ENCODE assay signal across 8 mouse cellular contexts in genomic region chr7:127208295-127208552, GRCm38 (mm10). TPM values are rescaled to one million over a fixed set of nuclear protein-coding genes. Genes with fewer than 3 reads are reported as not detected.
DNase-seq lines count a peak whose midpoint lies in the region; ATAC-seq and TF ChIP-seq lines count a peak whose summit lies in the region.

Tbc1d10b (minus strand) TSS chr7:127208468.

- dilution Hi-C loops in CH12.LX (cut with MboI; ENCODE audit: extremely low pct_ligation_motif_present, extremely low pct_unique_long_range_greater_than_20kb, low sequenced_read_pairs): no loop called here

- peak; percentile 47 for ATAC-seq in forebrain, embryonic 11.5 days (replicated peaks; ENCODE audit: low FRiP score)
- ATAC-seq in hematopoietic stem cell, adult 5-6 weeks (replicated peaks in 1 of 2; ENCODE audit: insufficient read depth in 1 of 2, low FRiP score in 2 of 2, low TSS enrichment in 1 of 2, low read depth in 1 of 2, poor library complexity in 2 of 2, severe bottlenecking in 2 of 2): no peak
- ATAC-seq in liver, embryonic 11.5 days (replicated peaks; ENCODE audit: low FRiP score): peak; percentile 58
- ATAC-seq in stomach, embryonic 16.5 days (ENCODE audit: insufficient read depth, low FRiP score): no peak; the same call in none of the 2 replicates

- H3K4me3 ChIP-seq in CH12.LX (replicated peaks in 1 of 3; ENCODE audit: low read depth in 2 of 3, low read length in 2 of 3, poor library complexity in 1 of 3): peak within 1 kb of the TSS; percentile 68 to 90 (median 79)
- H3K4me3 ChIP-seq in forebrain, embryonic 11.5 days (ENCODE audit: low read depth, low read length): peak within 1 kb of the TSS; percentile 88
- H3K4me3 ChIP-seq in liver, embryonic 11.5 days (ENCODE audit: low read depth, low read length): peak within 1 kb of the TSS; percentile 87
- H3K4me3 ChIP-seq in stomach, embryonic 16.5 days (replicated peaks; ENCODE audit: low read length): peak within 1 kb of the TSS; percentile 64

- peak within 1 kb of the TSS; percentile 51 for H3K27ac ChIP-seq in CH12.LX (ENCODE audit: insufficient read depth, low read depth)
- H3K27ac ChIP-seq in forebrain, embryonic 11.5 days (ENCODE audit: low read depth, low read length): peak within 1 kb of the TSS; percentile 77
- peak within 1 kb of the TSS; percentile 94 for H3K27ac ChIP-seq in liver, embryonic 11.5 days (ENCODE audit: low read depth, low read length)
- H3K27ac ChIP-seq in stomach, embryonic 16.5 days (ENCODE audit: low read length): peak within 1 kb of the TSS; percentile 82

- H3K9ac ChIP-seq in CH12.LX (ENCODE audit: insufficient read depth, low read depth): peak within 1 kb of the TSS; percentile 85
- peak within 1 kb of the TSS; percentile 89 for H3K9ac ChIP-seq in forebrain, embryonic 11.5 days (ENCODE audit: low read length)
- H3K9ac ChIP-seq in liver, embryonic 11.5 days (ENCODE audit: low read depth, low read length): peak within 1 kb of the TSS; percentile 96
- H3K9ac ChIP-seq in stomach, embryonic 16.5 days (ENCODE audit: low read length): peak within 1 kb of the TSS; percentile 82

- peak within 1 kb of the TSS; percentile 91 for H3K4me2 ChIP-seq in CH12.LX (ENCODE audit: insufficient read depth, low read depth, poor library complexity, severe bottlenecking)
- H3K4me2 ChIP-seq in forebrain, embryonic 11.5 days (ENCODE audit: low read depth, low read length, severe bottlenecking): peak within 1 kb of the TSS; percentile 99
- peak within 1 kb of the TSS; percentile 69 for H3K4me2 ChIP-seq in liver, embryonic 11.5 days
- H3K4me2 ChIP-seq in stomach, embryonic 16.5 days (ENCODE audit: low read depth, low read length): peak within 1 kb of the TSS; percentile 97

- no peak for TF ChIP-seq CTCF in CH12.LX (conservative IDR thresholded peaks at IDR 0.05 in 1 of 2, IDR thresholded peaks at IDR 0.05 in 1 of 2; ENCODE audit: low read depth in 2 of 2, low read length in 2 of 2)

- H3K36me3 ChIP-seq in CH12.LX (replicated peaks in 1 of 2; ENCODE audit: control insufficient read depth in 1 of 2, insufficient read depth in 1 of 2, low read length in 1 of 2): peaks cover 9 to 26% of the 10 kb centered on the region in 2 experiments
- peaks cover 2% of the 10 kb centered on the region; the same call in 1 of the 2 replicates for H3K36me3 ChIP-seq in forebrain, embryonic 11.5 days (ENCODE audit: control insufficient read depth, insufficient read depth, low read length)
- peaks cover 9% of the 10 kb centered on the region for H3K36me3 ChIP-seq in liver, embryonic 11.5 days (ENCODE audit: control insufficient read depth, insufficient read depth, low read length)
- no peaks in the 10 kb centered on the region for H3K36me3 ChIP-seq in stomach, embryonic 16.5 days (ENCODE audit: control insufficient read depth, insufficient read depth, low read length)

- TF ChIP-seq EP300 in CH12.LX (IDR thresholded peaks at IDR 0.05; ENCODE audit: low read length): no peak

- TF ChIP-seq POLR2A in CH12.LX (IDR thresholded peaks at IDR 0.05; ENCODE audit: low read depth, low read length): no peak

- H3K4me1 ChIP-seq in CH12.LX (ENCODE audit: control insufficient read depth in 1 of 2, insufficient read depth in 2 of 2): peaks cover 8 to 36% of the 10 kb centered on the region in 2 experiments
- peaks cover 10% of the 10 kb centered on the region; the same call in 1 of the 2 replicates for H3K4me1 ChIP-seq in forebrain, embryonic 11.5 days (replicated peaks; ENCODE audit: control insufficient read depth, insufficient read depth, low read length)
- H3K4me1 ChIP-seq in liver, embryonic 11.5 days (replicated peaks; ENCODE audit: control insufficient read depth, insufficient read depth, low read length): peaks cover 20% of the 10 kb centered on the region
- H3K4me1 ChIP-seq in stomach, embryonic 16.5 days (ENCODE audit: control insufficient read depth, insufficient read depth, low read length): peaks cover 14% of the 10 kb centered on the region

- H3K9me3 ChIP-seq in CH12.LX (replicated peaks; ENCODE audit: low read length): no peaks in the 10 kb centered on the region
- H3K9me3 ChIP-seq in forebrain, embryonic 11.5 days (ENCODE audit: control insufficient read depth, low read length): no peaks in the 10 kb centered on the region
- no peaks in the 10 kb centered on the region for H3K9me3 ChIP-seq in liver, embryonic 11.5 days (ENCODE audit: control insufficient read depth, low read length)
- H3K9me3 ChIP-seq in stomach, embryonic 16.5 days (replicated peaks; ENCODE audit: control insufficient read depth, low read length): no peaks in the 10 kb centered on the region

- in situ Hi-C loops in CH12.LX (cut with MboI; ENCODE audit: low pct_ligation_motif_present, low pct_unique_long_range_greater_than_20kb, low sequenced_read_pairs): no loop called here

- under 1% methylated on average over 33 of the region's 44 CpGs for WGBS in forebrain, embryonic 11.5 days
- WGBS in liver, embryonic 11.5 days: 1% methylated on average over 21 of the region's 44 CpGs
- WGBS in stomach, embryonic 16.5 days: under 1% methylated on average over 44 of the region's 44 CpGs

- no peak for DNase-seq in adrenal gland, adult 18-20 months (ENCODE audit: low spot score in 2 of 2)
- DNase-seq in adrenal gland, adult (ENCODE audit: inconsistent age in 2 of 2, low spot score in 1 of 2): no peak
- DNase-seq in CH12.LX (ENCODE audit: extremely low read depth): no peak
- no peak for DNase-seq in forebrain, embryonic 11.5 days (ENCODE audit: low spot score)
- DNase-seq in liver, embryonic 11.5 days (ENCODE audit: low spot score): no peak
- no peak for DNase-seq in right cerebral cortex, postnatal 25 days

- no peaks in the 10 kb centered on the region for H3K27me3 ChIP-seq in CH12.LX (replicated peaks)
- no peaks in the 10 kb centered on the region; the same call in 1 of the 2 replicates for H3K27me3 ChIP-seq in forebrain, embryonic 11.5 days (ENCODE audit: control insufficient read depth, insufficient read depth, low read length)
- H3K27me3 ChIP-seq in liver, embryonic 11.5 days (replicated peaks; ENCODE audit: control insufficient read depth, insufficient read depth, low read length): no peaks in the 10 kb centered on the region
- H3K27me3 ChIP-seq in stomach, embryonic 16.5 days (ENCODE audit: control insufficient read depth, insufficient read depth, low read length): no peaks in the 10 kb centered on the region

- no peak for TF ChIP-seq RAD21 in CH12.LX (IDR thresholded peaks at IDR 0.05; ENCODE audit: low read depth, low read length)

- peaks cover 35% of the 10 kb centered on the region for H3K79me2 ChIP-seq in CH12.LX (replicated peaks; ENCODE audit: control insufficient read depth, extremely low read depth, insufficient read depth, poor library complexity, severe bottlenecking)

TF ChIP-seq in CH12.LX, 34 proteins besides CTCF, POLR2A, EP300 and RAD21:
- no peak for TF ChIP-seq ELF1 (IDR thresholded peaks at IDR 0.05; ENCODE audit: low read depth, low read length)
- no peak for TF ChIP-seq CHD1 (IDR thresholded peaks at IDR 0.05; ENCODE audit: low read depth, low read length)
- no peak for TF ChIP-seq TBP (conservative IDR thresholded peaks at IDR 0.05; ENCODE audit: low read depth, low read length)
- no peak for TF ChIP-seq USF1 (IDR thresholded peaks at IDR 0.05; ENCODE audit: low read depth, low read length)
- no peak for TF ChIP-seq ZKSCAN1 (IDR thresholded peaks at IDR 0.05; ENCODE audit: borderline replicate concordance, low read depth, low read length)
- TF ChIP-seq ZNF384 (IDR thresholded peaks at IDR 0.05; ENCODE audit: low read depth, low read length): no peak
- no peak for TF ChIP-seq POLR2AphosphoS2 (IDR thresholded peaks at IDR 0.05; ENCODE audit: low read depth, low read length)
- TF ChIP-seq ETS1 (conservative IDR thresholded peaks at IDR 0.05; ENCODE audit: low read depth, low read length): no peak
- TF ChIP-seq NRF1 (IDR thresholded peaks at IDR 0.05; ENCODE audit: low read depth, low read length): no peak
- TF ChIP-seq SMC3 (IDR thresholded peaks at IDR 0.05; ENCODE audit: low read depth, low read length): no peak
- TF ChIP-seq SIN3A (IDR thresholded peaks at IDR 0.05; ENCODE audit: low read length): no peak
- no peak for TF ChIP-seq ZC3H11A (IDR thresholded peaks at IDR 0.05; ENCODE audit: low read depth, low read length)
- TF ChIP-seq USF2 (conservative IDR thresholded peaks at IDR 0.05; ENCODE audit: low read depth, low read length): no peak
- no peak for TF ChIP-seq MAZ (IDR thresholded peaks at IDR 0.05; ENCODE audit: low read depth, low read length)
- TF ChIP-seq MXI1 (IDR thresholded peaks at IDR 0.05; ENCODE audit: low read depth, low read length): no peak
- no peak for TF ChIP-seq MYC (IDR thresholded peaks at IDR 0.05; ENCODE audit: low read depth, low read length)
- TF ChIP-seq UBTF (IDR thresholded peaks at IDR 0.05; ENCODE audit: low read depth, low read length): no peak
- TF ChIP-seq KAT2A (IDR thresholded peaks at IDR 0.05; ENCODE audit: insufficient replicate concordance, low read length): no peak

RNA-seq across cellular contexts. Expression of gene Tbc1d10b, which starts in this region (rescaled TPM):
- total RNA-seq in adrenal gland, adult 18-20 months (2021): 10 to 100 TPM; 43.3 to 47.5 TPM
- total RNA-seq in CH12.LX (2012; rRNA removed) (25.9 and 28.0 TPM in 2 replicates), CH12.LX (2014; rRNA removed) (17.9 and 18.2 TPM in 2 replicates)
- polyA plus RNA-seq in CH12.LX (2012; ENCODE audit: insufficient read length, low read depth): 25.6 and 26.6 TPM in 2 replicates
- 31.7 and 36.5 TPM in 2 replicates for polyA plus RNA-seq in forebrain, embryonic 11.5 days (2014; fragmentation: Nextera tagmentation; extraction: Ambion mirVana)
- 33.2 and 36.4 TPM in 2 replicates for total RNA-seq in hematopoietic stem cell, adult 5-6 weeks (2017)
- 28.2 and 29.0 TPM in 2 replicates for polyA plus RNA-seq in liver, embryonic 11.5 days (2014; fragmentation: Nextera tagmentation; extraction: Ambion mirVana)
- polyA plus RNA-seq in stomach, embryonic 16.5 days (2015; fragmentation: Nextera tagmentation; extraction: Ambion mirVana): 15.4 and 15.7 TPM in 2 replicates

Comparison
In these comparisons a context has a peak if more than half of its experiments do, and no peak if none do; other contexts are left out.
1. ATAC-seq: peak in forebrain, embryonic 11.5 days (single experiment) and liver, embryonic 11.5 days (single experiment); none in hematopoietic stem cell, adult 5-6 weeks (0 of 2) and stomach, embryonic 16.5 days (single experiment).
2. Peak in every context shown above with its lines, with median percentiles within 50 percentile points of each other: H3K27ac ChIP-seq, H3K4me2 ChIP-seq, H3K4me3 ChIP-seq and H3K9ac ChIP-seq.